Mouse (Mus musculus) brain, adult 2 months (tissue): ENCODE measurements around the gene Gm17720.
"Not testable (repeated sequence)": the region's sequence is repeated elsewhere in the genome, so short reads cannot be mapped to it uniquely, and the experiment has no call there.

ENCODE experiments used
- DNase-seq: peaks from one replicate; pipeline ENCODE4 v3.0.0; 2011; ENCODE audit warnings: low read depth, low spot score

The Gm17720 gene

DNA sequence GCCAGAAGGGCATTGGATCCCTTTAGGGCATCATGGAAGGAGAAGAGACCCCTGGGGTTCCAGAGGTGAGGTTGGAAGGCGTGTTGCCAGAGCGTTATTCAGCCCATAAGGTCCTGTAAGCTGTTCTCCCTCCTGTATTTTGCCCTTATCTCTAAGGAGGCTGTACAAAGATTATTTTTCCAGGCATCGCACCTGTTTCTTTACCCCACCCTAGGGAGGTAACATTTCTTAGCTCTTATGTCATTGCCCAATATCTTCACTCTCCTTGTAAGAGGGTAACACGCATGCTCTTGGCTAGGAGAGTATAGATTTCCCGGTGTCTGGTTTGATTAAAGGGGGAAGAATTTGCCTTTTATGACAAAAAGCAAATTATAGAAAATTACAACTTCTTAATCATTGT, 62.9 kb downstream of the Gm17720 start, which contains the start of gene Chst4:
Gene Chst4, minus strand, starts transcription at position 82 of the 400 bp plus-strand sequence.
- DNase-seq, result no peak

DNA sequence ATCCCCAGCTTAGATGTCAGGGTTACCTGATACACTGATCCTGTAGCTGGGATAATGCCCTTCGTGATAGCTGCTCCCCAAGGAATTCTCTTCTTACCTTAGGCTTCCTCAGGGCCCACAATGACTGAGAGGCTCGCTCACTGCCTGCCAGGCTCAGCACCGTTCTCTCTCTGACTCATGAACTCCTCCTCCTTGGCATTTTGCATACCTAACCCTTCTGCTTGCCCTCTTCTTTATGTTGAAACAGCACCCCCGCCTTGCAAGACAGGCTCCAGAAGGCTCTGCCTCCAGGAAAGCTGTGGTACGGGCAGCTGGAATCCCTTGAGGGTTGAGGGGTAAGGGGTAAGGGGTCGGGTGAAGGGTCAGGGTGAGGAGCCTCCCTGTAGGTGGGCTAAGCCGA, 63.3 kb downstream of the Gm17720 start:
- DNase-seq, result peak; percentile 53

DNA sequence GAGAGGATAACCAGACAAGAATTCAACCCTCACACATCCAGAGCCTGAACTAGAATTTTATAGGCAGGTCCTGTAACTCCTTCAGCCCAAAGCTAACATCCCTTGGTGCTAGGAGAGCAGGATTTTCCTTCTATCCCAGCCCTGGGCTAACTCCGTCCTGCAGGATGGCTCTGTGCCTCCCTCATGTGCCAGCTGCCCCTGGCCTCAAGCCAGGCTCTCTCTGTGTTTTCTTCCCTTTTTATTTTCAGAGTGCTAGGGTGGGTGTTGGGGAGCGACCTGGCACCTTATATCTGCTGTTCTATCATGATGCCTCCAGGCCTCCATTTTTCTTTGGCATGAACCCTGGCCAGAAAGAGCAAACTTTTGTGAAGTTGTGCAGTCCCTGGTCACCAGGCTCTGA, 66.4 kb downstream of the Gm17720 start:
- DNase-seq, result peak; percentile 22

DNA sequence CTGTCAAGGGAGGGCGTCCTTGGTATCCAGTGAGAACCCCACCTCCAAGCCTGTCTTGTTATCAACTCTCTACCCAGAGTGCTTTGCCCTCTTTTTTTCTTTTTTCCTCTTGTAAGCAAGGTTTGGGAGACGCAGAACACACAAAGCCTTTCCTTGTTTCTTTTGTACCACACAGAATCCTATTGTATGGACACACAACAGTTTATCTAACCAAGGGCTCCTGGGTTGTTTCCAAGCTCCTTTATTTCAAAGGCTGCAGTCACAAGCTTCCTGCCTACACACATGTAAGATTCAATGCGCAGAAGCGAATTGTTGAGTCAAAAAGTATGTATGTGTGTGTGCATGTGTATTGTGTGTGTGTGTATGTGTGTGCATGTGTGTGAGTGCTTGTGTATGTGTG, 68.2 kb downstream of the Gm17720 start:
- DNase-seq, result peak; percentile 85

DNA sequence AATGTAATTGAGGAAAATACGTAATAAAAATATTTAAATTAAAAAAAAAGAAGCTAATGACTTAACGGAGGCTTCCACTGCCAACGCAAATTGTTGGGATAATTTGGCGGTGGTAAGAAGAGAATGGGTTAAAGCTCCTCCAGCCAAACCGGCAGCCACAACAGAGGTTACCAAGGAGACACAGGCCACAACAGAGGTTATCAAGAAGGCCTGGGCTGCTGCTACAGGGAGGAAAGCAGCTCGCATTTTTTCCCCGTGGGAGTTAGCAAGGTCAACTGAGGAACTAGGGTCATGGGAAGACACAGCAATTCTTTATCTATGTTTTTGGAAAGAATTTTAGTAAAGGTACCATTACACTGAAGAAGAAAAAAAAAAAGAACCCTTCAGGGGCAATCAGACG, 68.8 kb downstream of the Gm17720 start:
- not testable (repeated sequence) for DNase-seq
